Mouse (Mus musculus): ENCODE measurements at regions not wholly inside any gene's neighbourhood (a gene's known extent, or its start where the extent isn't known, plus 50 kb on each side); places are given as distances from the start of the nearest gene placed in this dataset.

DNA sequence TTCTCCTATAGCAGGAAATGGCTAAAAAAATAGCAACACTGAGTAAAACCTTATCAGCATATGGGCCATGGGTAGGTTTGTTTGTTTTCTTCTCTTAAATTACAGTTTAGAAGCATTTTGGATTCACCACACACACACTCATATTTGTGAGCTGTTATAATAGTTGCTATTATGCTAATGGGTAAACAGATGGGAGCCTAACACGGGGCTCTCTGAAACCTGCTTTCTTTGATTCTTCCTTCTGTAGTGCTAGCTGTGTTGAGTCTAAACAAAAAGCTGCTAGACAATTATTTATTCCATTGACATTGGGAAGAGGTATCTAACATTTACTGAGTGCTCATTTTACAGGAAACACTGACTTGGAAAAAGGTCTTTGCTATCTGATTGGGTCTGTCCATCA is 356.7 kb upstream of the Dcn start:
- TF ChIP-seq POLR2A (IDR thresholded peaks at IDR 0.05; ENCODE audit: control insufficient read depth, low read depth, low read length) (no peak), CTCF (IDR thresholded peaks at IDR 0.05; ENCODE audit: control insufficient read depth, insufficient read depth, insufficient replicate concordance, low read depth, low read length) (no peak)
